Comparison of ENCODE assay signal across 9 mouse cellular contexts in the genomic region with DNA sequence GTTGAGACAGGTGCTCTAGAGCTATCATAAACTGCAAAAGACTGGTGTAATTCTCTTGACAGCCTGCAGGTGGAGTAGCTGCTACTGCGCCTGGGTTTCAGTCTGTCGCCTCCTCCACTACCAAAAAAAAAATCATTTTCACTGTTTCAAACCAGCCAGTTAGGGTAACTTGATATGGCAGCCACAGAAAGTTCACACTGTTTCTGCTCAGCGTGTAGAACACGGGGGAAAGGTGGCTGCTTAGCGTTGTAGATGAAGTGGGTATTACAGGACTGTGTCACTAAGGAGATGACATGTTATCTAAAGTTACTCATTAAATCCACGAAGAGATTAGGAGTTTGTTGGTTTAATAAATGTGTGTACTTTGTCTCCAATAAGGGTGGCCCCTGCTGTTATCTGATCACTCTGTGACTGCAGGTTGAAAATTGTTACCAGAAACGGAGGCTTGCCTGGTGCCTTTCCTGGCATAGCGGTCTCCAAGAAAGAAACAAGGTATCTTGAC. TPM values are rescaled to one million over a fixed set of nuclear protein-coding genes. Genes with fewer than 3 reads are reported as not detected.
DNase-seq lines count a peak whose midpoint lies in the region; ATAC-seq lines count a peak whose summit lies in the region.
"Had no signal": no experiment of that assay in that cellular context is flagged by ENCODE, and none has a peak within 500 bp of the region (broad histone marks: within the 10 kb centered on the region; RNA-seq: fewer than 3 reads in every experiment).

No protein-coding gene starts in this region.

- no peak overlapping the region for H3K4me3 ChIP-seq in heart, embryonic 12.5 days
- H3K4me3 ChIP-seq in heart, embryonic 10.5 days: no peak overlapping the region

- H3K27me3 ChIP-seq in heart, embryonic 12.5 days (replicated peaks): peaks cover 6% of the 10 kb centered on the region; the same call in 1 of the 2 replicates
- H3K27me3 ChIP-seq in heart, embryonic 10.5 days (ENCODE audit: insufficient read depth, poor library complexity, severe bottlenecking): peaks cover 5% of the 10 kb centered on the region

- H3K27ac ChIP-seq in heart, embryonic 12.5 days (ENCODE audit: poor library complexity, severe bottlenecking): no peak overlapping the region
- no peak overlapping the region for H3K27ac ChIP-seq in heart, embryonic 10.5 days
- H3K27ac ChIP-seq: macrophage had no signal

- H3K4me2 ChIP-seq in heart, embryonic 12.5 days: peak overlapping the region; percentile 18

- no peak for DNase-seq in heart, embryonic 10.5 days (ENCODE audit: low spot score)
- DNase-seq in CD4-positive helper T cell, adult 2 months (ENCODE audit: low read depth, low spot score): peak; percentile 8
- peak; percentile 52 for DNase-seq in R1 (ENCODE audit: low read depth, low spot score)
- peak; percentile 14 for DNase-seq in gastrocnemius, postnatal 25 days
- peak; percentile 53 to 64 for DNase-seq in layer of hippocampus, postnatal 10 days (ENCODE audit: low spot score in 2 of 2)
- DNase-seq in naive thymus-derived CD4-positive, alpha-beta T cell, adult 2 months (ENCODE audit: low read depth): peak; percentile 13
- DNase-seq in spleen, postnatal 36 days (ENCODE audit: low spot score in 2 of 2): no peak

- WGBS in heart, embryonic 12.5 days: 33% methylated on average over 8 of the region's 8 CpGs
- 41% methylated on average over 8 of the region's 8 CpGs for WGBS in heart, embryonic 10.5 days

- no peak for ATAC-seq in heart, embryonic 12.5 days (ENCODE audit: insufficient number of reproducible peaks, low FRiP score)

- H3K9me3 ChIP-seq in heart, embryonic 12.5 days (replicated peaks): no peaks in the 10 kb centered on the region
- H3K9me3 ChIP-seq in heart, embryonic 10.5 days: no peaks in the 10 kb centered on the region

- no peaks in the 10 kb centered on the region for H3K36me3 ChIP-seq in heart, embryonic 12.5 days
- H3K36me3 ChIP-seq in heart, embryonic 10.5 days: no peaks in the 10 kb centered on the region

- peaks cover 3% of the 10 kb centered on the region; the same call in 1 of the 2 replicates for H3K4me1 ChIP-seq in heart, embryonic 12.5 days (replicated peaks)
- H3K4me1 ChIP-seq in heart, embryonic 10.5 days: peaks cover 3% of the 10 kb centered on the region; the same call in 1 of the 2 replicates

- no peak overlapping the region for H3K9ac ChIP-seq in heart, embryonic 12.5 days

RNA-seq across cellular contexts. Expression of gene Ccdc190, which starts 6.7 kb away (rescaled TPM):
- not detected in 2 replicates for polyA plus RNA-seq in heart, embryonic 12.5 days (2016; fragmentation: Nextera tagmentation; extraction: Ambion mirVana)
- polyA plus RNA-seq in heart, embryonic 10.5 days (2016; fragmentation: Nextera tagmentation; extraction: Ambion mirVana): not detected in 2 replicates
- not detected for total RNA-seq in gastrocnemius, postnatal 25 days (2021)
- 10 to 100 TPM; 14.5 to 15.3 TPM for total RNA-seq in layer of hippocampus, postnatal 10 days (2021)
- polyA plus RNA-seq: macrophage had no signal

RNA-seq across cellular contexts. Expression of gene Hsd17b7, which starts 47.3 kb away (rescaled TPM):
- polyA plus RNA-seq in heart, embryonic 12.5 days (2016; fragmentation: Nextera tagmentation; extraction: Ambion mirVana): 35.7 and 37.5 TPM in 2 replicates
- polyA plus RNA-seq in heart, embryonic 10.5 days (2016; fragmentation: Nextera tagmentation; extraction: Ambion mirVana): 27.8 and 30.4 TPM in 2 replicates
- 1 to 10 TPM; 2.5 to 7.0 TPM for total RNA-seq in gastrocnemius, postnatal 25 days (2021)
- 10 to 100 TPM; 20.5 to 22.1 TPM for total RNA-seq in layer of hippocampus, postnatal 10 days (2021)

Comparison
In these comparisons a context has a peak if more than half of its experiments do, and no peak if none do; other contexts are left out.
1. DNase-seq: peak in CD4-positive helper T cell, adult 2 months (single experiment), R1 (single experiment), gastrocnemius, postnatal 25 days (single experiment), layer of hippocampus, postnatal 10 days (2 of 2) and naive thymus-derived CD4-positive, alpha-beta T cell, adult 2 months (single experiment); none in heart, embryonic 10.5 days (single experiment) and spleen, postnatal 36 days (0 of 2).
2. RNA of gene Ccdc190, which starts 6.7 kb away (total RNA-seq): 14.5 to 15.3 TPM in layer of hippocampus, postnatal 10 days; not detected in gastrocnemius, postnatal 25 days; every median in the first group is over 10 times any median in the second.